Mouse (Mus musculus): Measurements from ENCODE around the gene Gramd1a. TPM values are rescaled to one million over a fixed set of nuclear protein-coding genes. Genes with fewer than 3 reads are reported as not detected.

Gene Gramd1a
- total RNA-seq, 2 experiments from 2014 or later = 6.2 to 27.9 TPM

- ATAC-seq (replicated peaks; ENCODE audit: low FRiP score, poor library complexity, severe bottlenecking) = no peak
Measured at GRCm38 (mm10) chr7:31125116-31125515, 30.6 kb downstream of the Gramd1a start.

GRCm38 (mm10) chr7:31124381-31124780 is 31.3 kb downstream of the Gramd1a start:
- no peak for ATAC-seq (replicated peaks; ENCODE audit: low FRiP score, poor library complexity, severe bottlenecking)

GRCm38 (mm10) chr7:31123697-31124096 is 32.0 kb downstream of the Gramd1a start:
- no peak for ATAC-seq (replicated peaks; ENCODE audit: low FRiP score, poor library complexity, severe bottlenecking)

GRCm38 (mm10) chr7:31122641-31123631 is 32.8 kb downstream of the Gramd1a start:
- ATAC-seq (replicated peaks; ENCODE audit: low FRiP score, poor library complexity, severe bottlenecking) = no peak

- ATAC-seq (replicated peaks; ENCODE audit: low FRiP score, poor library complexity, severe bottlenecking) = no peak
Measured at GRCm38 (mm10) chr7:31119556-31119955, 36.1 kb downstream of the Gramd1a start.

- ATAC-seq (replicated peaks; ENCODE audit: low FRiP score, poor library complexity, severe bottlenecking) = no peak
Measured at GRCm38 (mm10) chr7:31118486-31118885, 37.2 kb downstream of the Gramd1a start.

GRCm38 (mm10) chr7:31117465-31117864 is 38.2 kb downstream of the Gramd1a start:
- ATAC-seq (replicated peaks; ENCODE audit: low FRiP score, poor library complexity, severe bottlenecking) = no peak

GRCm38 (mm10) chr7:31116721-31117145 is 39.0 kb downstream of the Gramd1a start:
- ATAC-seq (replicated peaks; ENCODE audit: low FRiP score, poor library complexity, severe bottlenecking) = no peak

GRCm38 (mm10) chr7:31115587-31116043 is 40.1 kb downstream of the Gramd1a start:
- no peak for ATAC-seq (replicated peaks; ENCODE audit: low FRiP score, poor library complexity, severe bottlenecking)

GRCm38 (mm10) chr7:31115182-31115581 is 40.5 kb downstream of the Gramd1a start, which contains the start of gene Hpn:
Gene Hpn, minus strand, starts transcription at chr7:31115290.
- no peak for ATAC-seq (replicated peaks; ENCODE audit: low FRiP score, poor library complexity, severe bottlenecking)

- ATAC-seq (replicated peaks; ENCODE audit: low FRiP score, poor library complexity, severe bottlenecking) = no peak
Measured at GRCm38 (mm10) chr7:31114646-31115045, 41.0 kb downstream of the Gramd1a start.

- ATAC-seq (replicated peaks; ENCODE audit: low FRiP score, poor library complexity, severe bottlenecking) = no peak
Measured at GRCm38 (mm10) chr7:31113800-31114199, 41.9 kb downstream of the Gramd1a start.

GRCm38 (mm10) chr7:31112036-31112435 is 43.7 kb downstream of the Gramd1a start:
- no peak for ATAC-seq (replicated peaks; ENCODE audit: low FRiP score, poor library complexity, severe bottlenecking)

- ATAC-seq (replicated peaks; ENCODE audit: low FRiP score, poor library complexity, severe bottlenecking) = no peak
Measured at GRCm38 (mm10) chr7:31110861-31111385, 44.8 kb downstream of the Gramd1a start.

- ATAC-seq (replicated peaks; ENCODE audit: low FRiP score, poor library complexity, severe bottlenecking) = no peak; the same call in 1 of the 2 replicates
Measured at GRCm38 (mm10) chr7:31109796-31110195, 45.9 kb downstream of the Gramd1a start.

GRCm38 (mm10) chr7:31109091-31109490 is 46.6 kb downstream of the Gramd1a start:
- no peak for ATAC-seq (replicated peaks; ENCODE audit: low FRiP score, poor library complexity, severe bottlenecking)

- no peak for ATAC-seq (replicated peaks; ENCODE audit: low FRiP score, poor library complexity, severe bottlenecking)
Measured at GRCm38 (mm10) chr7:31107781-31108180, 47.9 kb downstream of the Gramd1a start.

- ATAC-seq (replicated peaks; ENCODE audit: low FRiP score, poor library complexity, severe bottlenecking) = no peak
Measured at GRCm38 (mm10) chr7:31106166-31106565, 49.5 kb downstream of the Gramd1a start.

GRCm38 (mm10) chr7:31105061-31105768 is 50.5 kb downstream of the Gramd1a start:
- no peak for ATAC-seq (replicated peaks; ENCODE audit: low FRiP score, poor library complexity, severe bottlenecking)

- no peak for ATAC-seq (replicated peaks; ENCODE audit: low FRiP score, poor library complexity, severe bottlenecking)
Measured at GRCm38 (mm10) chr7:31100786-31101185, 54.9 kb downstream of the Gramd1a start.
